Mouse (Mus musculus) bone marrow, adult 2 months (tissue): ENCODE measurements around the gene Ccnt1.

Experiments used
- CTCF ChIP-seq: fragments of 200-500 bp; IDR thresholded peaks from 2 replicates; pipeline ENCODE4 v1.5.1; 2011; ENCODE audit warnings: low read length, control low read depth; ENCODE audit not compliant: control insufficient read depth, insufficient read depth
- POLR2A ChIP-seq: fragments of 200-500 bp; IDR thresholded peaks from 2 replicates; pipeline ENCODE4 v1.6.1; 2011; ENCODE audit warnings: low read depth, mild to moderate bottlenecking, control low read depth, low read length, borderline replicate concordance; ENCODE audit not compliant: control insufficient read depth

DNA sequence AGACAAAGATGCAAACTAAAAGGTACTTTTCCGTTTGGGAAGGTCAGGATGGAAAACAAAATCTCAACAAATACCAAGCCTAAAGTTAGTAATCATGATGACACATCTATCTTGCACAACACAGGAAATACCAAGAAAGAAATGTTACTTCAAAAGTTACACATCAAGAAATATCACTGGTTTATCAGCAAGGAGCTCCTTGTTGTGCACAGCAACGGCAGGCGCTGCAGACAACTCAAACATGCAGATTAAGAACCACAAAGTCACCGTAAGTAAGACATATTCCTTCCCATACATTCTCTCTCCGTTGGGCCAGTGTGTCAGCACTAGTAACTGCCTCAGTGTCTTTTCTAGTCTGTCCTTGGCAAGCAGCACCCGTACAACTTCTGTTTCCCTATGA lies 29.7 kb downstream of the Ccnt1 start:
- TF ChIP-seq CTCF (no peak), POLR2A (no peak)
